ENCODE assay signal across 23 mouse cellular contexts in genomic region chr9:33240506-33240905, GRCm38 (mm10).
"Had no signal": no experiment of that assay in that cellular context is flagged by ENCODE, and none has a peak within 500 bp of the region (broad histone marks: within the 10 kb centered on the region; RNA-seq: fewer than 3 reads in every experiment).

No protein-coding gene starts in this region.

- H3K9me3 ChIP-seq: heart, embryonic 13.5 days; heart, embryonic 15.5 days; limb, embryonic 10.5 days; limb, embryonic 12.5 days had no signal

- H3K9ac ChIP-seq: forebrain, postnatal 0 days; heart, embryonic 13.5 days; heart, embryonic 15.5 days; hindbrain, embryonic 14.5 days; limb, embryonic 12.5 days had no signal

- H3K4me3 ChIP-seq: heart, adult 2 months; heart, embryonic 13.5 days; heart, embryonic 15.5 days; limb, embryonic 10.5 days; limb, embryonic 12.5 days had no signal

- H3K27me3 ChIP-seq: heart, embryonic 13.5 days; heart, embryonic 15.5 days; limb, embryonic 12.5 days had no signal

- H3K36me3 ChIP-seq: heart, embryonic 13.5 days; heart, embryonic 15.5 days; limb, embryonic 10.5 days; limb, embryonic 12.5 days had no signal

- H3K4me2 ChIP-seq: heart, embryonic 11.5 days; heart, embryonic 13.5 days; heart, embryonic 15.5 days; hindbrain, embryonic 14.5 days; limb, embryonic 12.5 days; liver, embryonic 11.5 days had no signal

- H3K27ac ChIP-seq: heart, adult 2 months; heart, embryonic 13.5 days; heart, embryonic 15.5 days; hindbrain, embryonic 14.5 days; limb, embryonic 10.5 days; limb, embryonic 12.5 days had no signal

- ATAC-seq: forebrain, postnatal 0 days; hindbrain, embryonic 16.5 days; intestine, embryonic 16.5 days had no signal

- DNase-seq: forebrain, postnatal 0 days; gastrocnemius, postnatal 14 days; gastrocnemius, postnatal 36 days; heart, adult 11 months; heart, adult 2 months; heart, postnatal 14 days; heart, postnatal 36 days; kidney, adult 11 months; kidney, adult 8-10 months; kidney, postnatal 10 days; kidney, postnatal 25 days; layer of hippocampus, adult 9-11 months; layer of hippocampus, postnatal 36 days; liver had no signal

- H3K4me1 ChIP-seq: heart, embryonic 13.5 days; heart, embryonic 15.5 days; limb, embryonic 10.5 days; limb, embryonic 12.5 days had no signal
